Mouse (Mus musculus) spleen, adult 2 months (tissue): Measurements from ENCODE around the gene Pfkfb2.

ENCODE experiments used
- CTCF ChIP-seq: fragments of 200-500 bp; IDR thresholded peaks from 2 replicates; pipeline ENCODE4 v1.5.1; 2011; ENCODE audit warnings: mild to moderate bottlenecking, inconsistent platforms; ENCODE audit not compliant: insufficient read depth, insufficient read length, insufficient replicate concordance; ENCODE audit errors: extremely low read depth
- POLR2A ChIP-seq: fragments of 200-500 bp; IDR thresholded peaks from 2 replicates; pipeline ENCODE4 v1.6.1; 2011; ENCODE audit warnings: low read depth, low read length, inconsistent platforms

- TF ChIP-seq CTCF = no peak
- TF ChIP-seq POLR2A = no peak
These were observed 48.0 kb downstream of the Pfkfb2 start for GRCm38 (mm10) chr1:130681075-130681474.
